In the genomic region with DNA sequence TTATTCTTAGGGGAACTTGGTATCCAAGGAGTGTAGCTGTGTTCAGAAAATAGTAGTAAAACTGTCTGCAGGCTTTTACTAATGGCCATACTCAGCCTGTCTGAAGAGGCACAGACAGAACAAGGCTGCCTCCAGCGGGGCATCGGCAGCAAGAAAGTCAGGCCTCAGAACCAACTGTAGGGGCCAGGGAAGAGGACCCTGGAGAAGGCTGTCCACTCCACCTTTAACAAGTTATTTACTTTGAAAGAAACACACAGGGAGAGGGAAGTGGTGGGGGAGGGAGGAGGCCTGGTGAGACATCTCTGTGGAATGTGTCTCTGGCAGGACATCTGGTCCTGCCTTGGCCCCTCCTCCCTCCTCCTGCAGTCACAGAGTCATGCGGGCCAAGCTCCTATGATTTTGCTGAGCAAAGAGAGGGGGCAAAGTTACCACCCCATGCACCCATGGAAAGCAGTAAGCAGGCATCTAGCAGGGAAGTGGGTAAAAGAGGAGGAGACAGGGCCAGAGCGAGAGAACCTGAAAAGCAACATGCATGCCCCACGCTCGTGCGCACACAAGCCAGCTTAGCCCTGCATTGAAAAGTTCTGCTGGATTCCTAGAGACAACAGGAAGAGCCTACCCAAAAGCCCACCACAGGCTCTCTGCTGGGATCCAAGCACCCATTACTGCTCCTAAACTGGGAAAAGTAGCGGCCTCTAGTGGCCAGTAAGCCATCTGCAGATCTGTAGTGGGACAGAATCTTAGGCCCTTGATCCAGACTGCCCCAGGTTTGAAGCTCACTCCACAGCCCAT, we compare ENCODE assay signal across 8 mouse cellular contexts. TPM values are rescaled to one million over a fixed set of nuclear protein-coding genes. Genes with fewer than 3 reads are reported as not detected.
DNase-seq lines count a peak whose midpoint lies in the region; ATAC-seq lines count a peak whose summit lies in the region.

No protein-coding gene starts in this region.

- no peak overlapping the region for H3K4me2 ChIP-seq in forebrain, embryonic 15.5 days (replicated peaks)

- peak; percentile 57 for ATAC-seq in forebrain, embryonic 15.5 days (replicated peaks)
- peak; percentile 19 to 20; a peak in 1 of 4 replicates for ATAC-seq in hematopoietic stem cell, adult 5-6 weeks (replicated peaks in 1 of 2; ENCODE audit: insufficient read depth in 1 of 2, low FRiP score in 2 of 2, low TSS enrichment in 1 of 2, low read depth in 1 of 2, poor library complexity in 2 of 2, severe bottlenecking in 2 of 2)

- WGBS in forebrain, embryonic 15.5 days = 32% methylated on average over 8 of the region's 8 CpGs

- no peak overlapping the region for H3K9ac ChIP-seq in forebrain, embryonic 15.5 days (replicated peaks)

- H3K4me3 ChIP-seq in forebrain, embryonic 15.5 days = no peak overlapping the region

- peaks cover 4% of the 10 kb centered on the region; the same call in 1 of the 2 replicates for H3K36me3 ChIP-seq in forebrain, embryonic 15.5 days

- peak overlapping the region; percentile 6 for H3K27ac ChIP-seq in forebrain, embryonic 15.5 days (replicated peaks)

- no peaks in the 10 kb centered on the region for H3K27me3 ChIP-seq in forebrain, embryonic 15.5 days

- peak; percentile 97 for DNase-seq in Muller cell, postnatal 12 days (ENCODE audit: inconsistent ontology term)
- DNase-seq in cerebellum, adult 18-20 months = peak; percentile 71 to 74
- DNase-seq in layer of hippocampus, postnatal 10 days (ENCODE audit: low spot score in 2 of 2) = peak; percentile 68 to 70
- DNase-seq in lung, postnatal 25 days (ENCODE audit: low spot score) = peak; percentile 94
- DNase-seq in ovary, postnatal 36 days (ENCODE audit: low spot score) = peak; percentile 68
- peak; percentile 78 to 79 for DNase-seq in thymus, postnatal 36 days

- no peaks in the 10 kb centered on the region for H3K9me3 ChIP-seq in forebrain, embryonic 15.5 days

- H3K4me1 ChIP-seq in forebrain, embryonic 15.5 days = 0 out of 2 replicates have a peak, but pooled peaks cover 4% of the 10 kb centered on the region

RNA-seq across cellular contexts. Expression of gene Adamtsl4, which starts 12.2 kb away (rescaled TPM):
- 0.45 and 0.56 TPM in 2 replicates for polyA plus RNA-seq in forebrain, embryonic 15.5 days (2015; fragmentation: Nextera tagmentation; extraction: Ambion mirVana)
- total RNA-seq in hematopoietic stem cell, adult 5-6 weeks (2017) = 0.13 TPM in 1 of 2 replicates, not detected in the other
- total RNA-seq in layer of hippocampus, postnatal 10 days (2021) = under 1 TPM; 0.69 to 0.94 TPM

RNA-seq across cellular contexts. Expression of gene Mcl1, which starts 16.9 kb away (rescaled TPM):
- 48.1 and 52.4 TPM in 2 replicates for polyA plus RNA-seq in forebrain, embryonic 15.5 days (2015; fragmentation: Nextera tagmentation; extraction: Ambion mirVana)
- total RNA-seq in hematopoietic stem cell, adult 5-6 weeks (2017) = 285 and 320 TPM in 2 replicates
- total RNA-seq in layer of hippocampus, postnatal 10 days (2021) = 10 to 100 TPM; 68.0 TPM

RNA-seq across cellular contexts. Expression of gene Ensa, which starts 50.7 kb away (rescaled TPM):
- 112 and 121 TPM in 2 replicates for polyA plus RNA-seq in forebrain, embryonic 15.5 days (2015; fragmentation: Nextera tagmentation; extraction: Ambion mirVana)
- total RNA-seq in hematopoietic stem cell, adult 5-6 weeks (2017) = 106 and 109 TPM in 2 replicates
- total RNA-seq in layer of hippocampus, postnatal 10 days (2021) = 100 to 1,000 TPM; 220 to 228 TPM
